Mouse (Mus musculus) thymus, postnatal 10 days (tissue): ENCODE data around the gene Creg1.
"Not testable (repeated sequence)": the region's sequence is repeated elsewhere in the genome, so short reads cannot be mapped to it uniquely, and the experiment has no call there.

Source experiments
- DNase-seq, 2 experiments: peaks; one replicate each; pipeline ENCODE4 v3.0.0; 2021; ENCODE audit warnings: low spot score in 2 of 2

Creg1 gene

DNA sequence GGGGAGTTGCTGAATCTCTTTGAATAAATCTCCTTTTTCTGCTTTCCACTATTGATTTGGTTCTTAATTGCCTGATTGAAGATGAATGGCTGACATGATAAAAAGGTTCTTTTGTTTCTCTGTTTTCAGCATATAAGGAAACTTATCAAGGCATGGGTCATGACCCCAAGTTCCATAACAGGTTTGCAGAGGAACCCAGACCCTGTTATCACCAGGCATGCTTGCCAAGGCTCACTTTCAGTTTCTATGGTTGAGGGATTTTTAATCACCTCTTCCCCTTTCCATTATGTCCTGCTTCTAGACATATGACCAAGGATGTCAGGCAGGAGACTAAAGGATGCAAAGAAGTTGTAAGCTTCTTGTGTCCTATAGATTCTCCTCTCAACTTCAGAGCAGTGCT lies 12.4 kb upstream of the Creg1 start:
- no peak for DNase-seq

DNA sequence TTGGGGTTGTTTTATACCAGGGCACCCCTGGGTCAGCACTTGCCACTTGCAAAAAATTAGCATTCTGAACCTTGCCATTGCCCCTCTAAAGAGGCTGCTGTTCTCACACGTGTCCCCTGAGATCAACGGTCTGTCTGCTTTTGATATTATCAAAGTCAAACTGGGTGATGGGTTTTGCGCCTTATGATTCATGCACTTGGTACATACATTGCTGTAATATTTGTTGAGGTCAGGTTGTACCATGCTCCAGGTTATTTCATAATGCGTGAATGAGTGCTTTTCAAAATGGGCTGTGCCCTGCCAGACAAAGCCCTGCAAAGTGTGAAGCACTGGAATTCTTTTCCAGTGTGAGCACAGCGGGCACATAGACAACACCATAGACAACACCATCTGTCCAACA lies 11.7 kb upstream of the Creg1 start:
- DNase-seq = no peak

DNA sequence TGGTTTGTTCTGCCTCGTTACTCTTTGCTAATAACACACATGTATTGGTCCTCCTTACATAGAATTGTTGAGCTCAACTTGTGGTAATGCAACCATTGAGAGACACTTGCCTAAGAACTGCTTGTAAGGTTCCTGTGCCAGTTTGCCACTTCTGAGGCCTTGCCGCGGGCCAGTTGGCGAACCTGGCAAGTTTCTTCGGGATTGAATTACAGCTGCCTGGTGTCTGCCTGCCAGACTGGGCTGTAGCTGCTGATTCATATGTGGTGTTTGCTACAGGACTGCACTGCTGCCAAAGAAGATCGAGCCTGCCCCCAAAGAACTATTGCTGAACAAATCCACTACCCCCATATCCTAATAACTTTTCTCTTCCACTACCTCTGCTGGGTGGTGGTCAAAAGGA lies 9.3 kb upstream of the Creg1 start:
- no peak for DNase-seq

DNA sequence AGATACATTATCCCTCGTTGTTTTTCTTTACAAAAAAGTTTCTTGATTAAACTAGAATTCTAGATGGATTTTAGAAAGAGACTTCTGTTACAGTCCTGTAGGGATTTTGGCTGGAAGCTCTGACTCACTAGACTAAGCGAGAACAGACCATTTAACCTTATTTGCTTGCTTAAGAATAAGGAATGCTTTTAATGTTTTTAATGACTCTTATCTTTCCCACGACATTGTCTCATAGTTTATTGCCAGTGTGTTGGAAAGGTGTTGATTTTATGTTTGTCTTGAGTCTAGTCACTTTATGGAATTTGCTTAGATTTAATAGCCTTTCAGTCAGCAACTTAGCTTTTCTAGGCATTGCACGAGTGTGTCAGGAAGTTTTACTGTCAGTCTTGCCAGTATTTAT lies 8.4 kb upstream of the Creg1 start:
- no peak for DNase-seq

- DNase-seq = no peak
Observed at GRCm38 (mm10) chr1:165761522-165762305, 1.8 kb upstream of the Creg1 start.

DNA sequence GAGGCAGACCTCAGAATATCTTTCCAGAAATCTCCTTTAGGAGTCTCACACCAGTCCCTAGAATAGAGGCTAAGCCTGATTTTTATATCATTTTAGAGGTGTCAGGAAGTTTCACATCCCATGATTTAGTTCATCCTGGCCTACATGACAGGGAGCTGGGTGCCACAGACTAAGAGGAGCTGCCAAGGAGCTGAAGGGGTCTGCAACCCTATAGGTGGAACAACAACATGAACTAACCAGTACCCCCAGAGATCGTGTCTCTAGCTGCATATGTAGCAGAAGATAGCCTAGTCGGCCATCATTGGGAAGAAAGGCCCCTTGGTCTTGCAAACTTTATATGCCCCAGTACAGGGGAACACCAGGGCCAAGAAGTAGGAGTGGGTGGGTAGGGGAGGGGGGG lies 1.0 kb upstream of the Creg1 start:
- not testable (repeated sequence) for DNase-seq

DNA sequence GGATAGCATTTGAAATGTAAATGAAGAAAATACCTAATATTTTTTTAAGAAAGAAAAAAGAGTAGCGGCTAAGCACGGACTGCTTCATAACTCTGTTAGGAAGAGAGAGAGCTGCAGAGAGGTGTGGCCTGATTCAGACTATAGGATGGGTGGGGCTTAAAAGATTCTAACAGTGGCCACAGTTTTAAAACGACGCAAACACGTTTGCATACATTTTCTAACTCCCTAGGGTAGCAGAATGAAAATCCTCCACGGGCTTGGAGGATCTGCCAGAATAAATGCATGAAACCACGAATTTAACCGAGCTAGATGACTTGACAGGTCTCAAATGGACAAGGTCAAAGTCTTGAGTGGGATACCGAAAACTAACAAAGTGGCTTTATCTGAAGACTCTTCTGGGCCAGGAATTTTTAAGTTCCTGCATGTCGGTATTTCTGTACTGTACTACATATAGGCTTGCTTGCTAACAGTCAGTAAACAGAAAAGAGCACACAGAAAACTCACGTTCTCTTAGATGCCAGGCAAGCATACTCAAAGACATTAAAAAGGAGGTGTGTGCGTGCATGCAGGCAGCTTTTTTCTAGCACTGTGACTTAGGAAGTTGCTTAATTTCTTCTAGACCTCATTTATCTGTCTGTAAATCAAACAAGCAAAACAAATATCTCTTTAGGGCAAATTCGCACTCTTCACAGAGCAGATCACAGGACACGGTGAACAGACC lies 472 bp upstream of the Creg1 start:
- no peak for DNase-seq

DNA sequence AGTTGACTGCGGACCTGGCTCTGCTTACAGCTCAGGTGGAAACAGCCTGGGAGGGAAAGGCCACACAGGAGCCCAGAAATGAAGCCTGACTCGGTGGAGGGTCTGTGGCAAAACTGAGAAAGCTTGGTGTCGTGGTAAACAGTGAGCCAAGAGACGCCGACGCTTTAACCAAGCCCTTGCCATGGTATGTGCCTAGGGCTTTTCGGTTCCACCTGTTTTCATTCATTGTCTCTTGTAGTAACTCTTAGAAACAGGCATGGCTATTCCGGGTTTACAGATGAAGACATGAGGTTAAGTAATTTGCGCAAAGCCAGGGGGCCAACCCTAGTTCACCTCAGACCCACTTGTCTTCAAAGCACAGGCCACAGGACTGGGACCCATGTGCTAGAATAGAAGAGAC lies 1.0 kb downstream of the Creg1 start:
- DNase-seq = no peak

DNA sequence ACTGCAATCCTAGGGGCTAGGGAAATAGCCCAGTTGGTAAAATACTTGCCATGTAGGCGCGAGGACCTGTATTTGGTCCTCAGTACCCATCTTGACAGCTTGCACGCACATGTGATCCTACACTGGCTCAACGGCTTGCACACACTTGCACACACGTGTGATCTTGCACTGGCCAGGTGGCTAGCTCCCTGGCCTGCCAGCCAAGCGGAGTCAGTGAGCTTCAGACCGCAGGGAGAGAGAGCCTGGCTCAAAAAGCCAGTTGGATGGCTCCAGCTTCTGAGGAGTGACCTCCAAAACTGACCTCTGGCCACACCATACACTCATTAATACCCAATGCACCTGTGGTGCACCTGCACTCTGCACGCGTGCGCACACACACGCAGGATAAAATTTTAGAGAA lies 1.5 kb downstream of the Creg1 start:
- DNase-seq = no peak

DNA sequence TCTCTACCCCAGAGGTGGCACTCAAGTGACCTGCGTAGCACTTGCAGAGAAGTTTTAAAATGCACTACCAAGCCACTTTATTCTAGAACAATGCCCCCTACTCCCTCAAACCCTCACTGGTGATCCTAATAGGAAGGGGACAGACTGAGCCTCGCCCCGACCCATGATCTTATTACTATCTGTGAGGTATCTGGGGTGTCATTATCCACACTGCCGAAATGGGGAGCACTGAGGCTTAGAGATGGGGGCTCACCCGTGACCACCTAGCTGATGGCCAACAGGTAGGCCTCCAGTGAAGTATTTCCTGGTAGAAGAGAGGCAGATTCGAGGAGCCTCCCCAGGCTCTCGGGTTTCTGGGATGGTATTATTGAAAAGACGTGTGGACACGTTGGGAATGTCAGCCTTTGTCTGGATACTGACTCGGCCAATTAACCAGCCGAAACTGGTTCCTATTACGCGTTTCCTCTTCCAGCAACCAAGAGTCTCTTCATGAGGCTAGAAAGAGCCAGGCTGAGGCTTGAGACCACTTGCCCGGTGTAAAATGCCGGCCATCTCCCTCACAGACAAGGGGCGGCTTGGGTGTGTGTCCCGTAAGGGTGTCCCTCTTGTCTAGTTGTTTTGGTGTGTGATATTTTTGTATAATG lies 2.2 kb downstream of the Creg1 start:
- DNase-seq = no peak

DNA sequence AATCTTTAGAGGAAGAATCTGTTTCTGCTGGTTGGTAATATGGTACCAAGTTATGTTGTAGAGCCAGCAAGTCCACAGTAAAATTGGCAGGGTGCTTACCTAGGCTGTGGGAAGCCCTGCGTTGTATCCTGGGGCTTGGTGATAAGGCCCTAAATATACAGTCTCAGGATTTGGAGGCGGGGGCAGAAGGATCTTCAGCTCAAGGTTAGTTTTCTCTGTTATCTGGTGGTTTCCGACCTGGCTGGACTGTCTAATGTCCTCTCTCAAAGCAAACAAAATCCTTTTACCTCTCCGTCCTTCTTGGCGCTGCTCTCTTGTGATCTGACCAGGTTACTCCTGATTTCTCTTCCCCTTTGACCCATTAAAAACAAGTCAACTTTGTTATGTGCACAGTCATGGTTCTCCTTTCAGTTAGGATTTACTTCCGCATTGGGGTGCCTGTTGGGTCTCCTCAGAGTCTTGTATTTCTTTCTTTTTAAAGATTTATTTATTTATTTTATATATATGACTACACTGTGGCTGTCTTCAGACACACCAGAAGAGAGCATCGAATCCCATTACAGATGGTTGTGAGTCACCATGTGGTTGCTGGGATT lies 2.8 kb downstream of the Creg1 start:
- DNase-seq = no peak

DNA sequence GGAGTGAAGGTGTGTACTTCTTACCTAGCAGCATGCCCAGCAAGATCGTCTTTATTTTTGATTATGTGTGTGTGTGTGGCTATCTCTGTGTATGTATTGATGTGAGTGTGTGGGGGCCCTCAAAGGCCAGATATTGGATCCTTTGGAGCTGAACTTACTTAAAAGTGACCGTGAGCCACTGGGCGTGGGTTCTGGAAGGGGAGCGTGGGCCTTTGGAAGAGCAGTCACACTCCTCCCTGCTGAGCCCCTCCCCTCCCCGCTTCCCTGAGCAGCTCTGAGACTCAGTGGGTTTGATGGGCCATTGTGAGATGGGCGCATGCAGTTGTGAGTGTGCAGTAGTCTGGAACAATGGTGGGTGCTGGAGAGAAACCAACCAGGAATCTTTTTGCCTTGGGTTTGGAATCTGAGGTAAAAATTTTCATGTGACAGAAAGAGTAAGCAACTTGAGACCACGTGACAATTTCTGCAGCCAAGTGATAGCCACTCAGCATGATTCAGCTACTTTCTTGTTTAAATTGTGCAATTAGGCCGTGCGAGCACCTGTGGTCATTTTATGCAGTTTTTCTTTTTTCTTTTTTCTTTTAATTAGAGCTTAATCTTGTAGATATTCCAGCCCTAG lies 5.5 kb downstream of the Creg1 start:
- no peak for DNase-seq

DNA sequence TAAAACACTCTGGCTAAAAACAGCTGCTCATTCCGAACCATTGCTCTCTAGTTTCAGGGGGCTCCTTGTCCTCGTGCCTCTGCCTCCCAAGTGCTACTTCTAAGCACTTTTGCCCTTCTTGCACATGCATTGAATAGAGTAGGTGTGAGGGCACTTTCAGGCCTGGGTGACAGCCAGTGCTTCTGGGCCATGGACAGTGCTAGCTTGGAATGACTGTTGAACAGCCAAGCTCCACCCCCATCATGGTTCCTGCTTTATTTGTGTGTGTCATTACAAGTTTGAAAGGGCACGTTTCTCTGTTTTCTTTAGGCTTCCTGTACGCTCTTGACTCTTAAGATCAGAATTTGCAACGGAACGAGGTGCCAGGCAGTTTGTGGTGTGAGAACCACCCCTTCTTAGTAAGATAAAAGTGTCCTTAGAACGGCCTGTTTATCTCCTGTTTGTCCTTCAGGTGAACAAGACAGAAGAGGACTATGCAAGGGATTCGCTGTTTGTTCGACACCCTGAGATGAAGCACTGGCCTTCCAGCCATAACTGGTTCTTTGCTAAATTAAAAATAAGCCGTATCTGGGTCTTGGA lies 6.7 kb downstream of the Creg1 start:
- DNase-seq = no peak

- DNase-seq = peak; percentile 51 to 83
Observed at GRCm38 (mm10) chr1:165771491-165771897, 7.9 kb downstream of the Creg1 start.

DNA sequence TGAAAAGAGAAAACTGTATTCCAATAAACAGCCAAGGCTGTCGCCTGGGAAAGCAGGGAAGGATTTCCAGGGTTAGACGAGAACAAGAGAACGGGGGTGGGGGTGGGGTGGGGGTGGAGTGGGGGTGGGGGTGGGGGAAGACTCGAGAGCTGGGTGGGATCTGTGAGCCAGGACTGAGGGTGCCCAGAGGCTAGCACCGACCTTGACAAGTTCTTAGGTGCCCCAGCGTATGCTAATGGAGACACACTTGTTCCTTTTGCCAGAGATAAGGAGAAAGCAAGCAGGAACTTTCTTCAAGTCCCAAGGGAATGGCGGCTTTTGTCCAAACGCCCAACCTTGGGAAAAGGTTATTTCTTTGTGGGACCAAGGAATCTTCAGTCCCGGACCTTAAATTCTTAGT lies 8.5 kb downstream of the Creg1 start:
- no peak for DNase-seq

GRCm38 (mm10) chr1:165775518-165776294 lies 12.2 kb downstream of the Creg1 start:
- DNase-seq = peak; percentile 54 to 86

DNA sequence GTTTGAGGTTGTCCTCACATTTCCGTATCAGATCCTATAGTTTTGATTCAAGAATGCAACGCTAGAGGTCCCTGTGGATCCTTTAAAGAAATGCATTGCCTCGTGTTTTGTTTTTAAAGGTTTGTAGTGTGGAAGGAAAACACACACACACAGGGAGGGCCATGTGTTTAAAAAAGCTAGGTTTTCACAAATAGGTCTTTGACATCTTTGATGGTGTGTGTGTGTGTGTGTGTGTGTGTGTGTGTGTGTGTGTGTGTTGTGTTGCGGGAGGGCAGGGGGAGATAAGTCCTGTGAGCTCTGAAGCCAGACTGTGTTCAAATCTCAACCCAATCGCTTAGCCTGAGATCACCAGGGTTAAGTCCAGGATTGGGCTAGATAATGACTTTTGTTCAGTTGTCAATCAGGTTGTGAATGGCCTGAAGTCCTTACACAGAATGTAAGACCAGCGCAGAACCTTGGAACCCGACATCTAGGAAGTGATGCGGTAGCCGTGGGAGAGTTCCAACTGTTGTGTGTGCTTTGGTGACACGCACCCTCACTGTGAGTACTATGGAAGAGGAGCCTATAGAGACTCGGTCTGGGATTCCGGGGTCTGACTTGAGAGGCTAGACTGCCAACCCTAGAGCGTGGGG lies 16.5 kb downstream of the Creg1 start:
- DNase-seq = peak in 1 of 2 experiments; percentile 48

DNA sequence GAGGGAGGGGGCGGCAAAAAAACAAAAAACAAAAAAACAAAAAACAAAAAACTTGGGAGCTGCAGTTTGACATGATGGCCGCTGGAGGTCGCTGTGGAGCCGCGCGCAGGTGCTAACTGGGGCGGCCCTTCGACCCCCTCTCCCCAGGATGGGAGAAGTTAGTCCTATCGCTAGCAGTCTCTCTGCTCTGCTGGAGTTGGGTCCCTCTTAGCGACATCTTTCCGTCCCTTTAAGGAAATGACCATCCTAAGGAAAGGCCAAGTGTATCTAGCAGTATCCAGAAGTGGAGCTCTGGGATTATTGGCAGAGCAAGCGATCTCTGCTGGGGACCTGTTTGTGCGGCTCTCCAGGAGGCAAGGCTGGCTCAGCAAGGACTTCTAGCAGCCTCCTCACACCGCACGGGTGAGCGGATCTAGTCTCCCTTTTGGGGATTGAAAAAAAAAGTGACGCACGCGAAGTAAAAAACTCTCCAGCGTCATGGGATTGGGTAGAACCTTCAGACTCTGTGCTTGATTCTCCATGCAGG lies 17.1 kb downstream of the Creg1 start:
- DNase-seq = peak; percentile 56 to 66

DNA sequence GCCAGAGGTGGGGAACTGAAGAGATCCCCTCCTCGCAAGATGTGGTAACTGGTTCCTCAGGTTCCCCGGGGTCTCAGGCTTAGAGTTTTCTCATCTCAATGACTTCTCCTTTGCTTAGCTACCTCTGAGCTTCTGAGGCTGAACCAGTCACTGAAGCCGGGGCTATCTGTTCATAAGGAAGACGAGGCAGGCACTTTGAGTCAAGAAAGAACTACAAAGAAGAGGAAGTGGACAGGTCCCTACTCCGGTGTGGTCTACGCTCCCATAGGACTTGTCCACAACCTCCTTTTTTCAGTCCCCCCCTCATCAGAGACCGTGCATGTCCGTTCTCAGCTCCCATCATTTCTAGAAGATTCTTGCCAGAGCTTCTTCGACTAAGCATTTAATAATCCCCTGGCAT lies 17.9 kb downstream of the Creg1 start:
- DNase-seq = no peak

GRCm38 (mm10) chr1:165781911-165782310 lies 18.4 kb downstream of the Creg1 start:
- no peak for DNase-seq
